Mouse (Mus musculus): Measurements from ENCODE around the gene Foxn3.

The Foxn3 gene

GRCm38 (mm10) chr12:99430992-99431391 lies 132.4 kb downstream of the Foxn3 start:
- no peak for ATAC-seq (ENCODE audit: insufficient number of reproducible peaks, low FRiP score, low TSS enrichment)

- 0 out of 2 replicates have a peak, but pooled peaks have one; percentile 36 for ATAC-seq (ENCODE audit: insufficient number of reproducible peaks, low FRiP score, low TSS enrichment)
These were observed 134.3 kb downstream of the Foxn3 start for GRCm38 (mm10) chr12:99429101-99429500.

- ATAC-seq (ENCODE audit: insufficient number of reproducible peaks, low FRiP score, low TSS enrichment), result no peak
These were observed 137.0 kb downstream of the Foxn3 start for GRCm38 (mm10) chr12:99426207-99426916.

GRCm38 (mm10) chr12:99419396-99419760 lies 144.0 kb downstream of the Foxn3 start:
- ATAC-seq (ENCODE audit: insufficient number of reproducible peaks, low FRiP score, low TSS enrichment), result no peak

- ATAC-seq (ENCODE audit: insufficient number of reproducible peaks, low FRiP score, low TSS enrichment), result no peak
These were observed 144.6 kb downstream of the Foxn3 start for GRCm38 (mm10) chr12:99418476-99419395.

- no peak for ATAC-seq (ENCODE audit: insufficient number of reproducible peaks, low FRiP score, low TSS enrichment)
These were observed 145.5 kb downstream of the Foxn3 start for GRCm38 (mm10) chr12:99417885-99418284.

GRCm38 (mm10) chr12:99415538-99415937 lies 147.8 kb downstream of the Foxn3 start:
- ATAC-seq (ENCODE audit: insufficient number of reproducible peaks, low FRiP score, low TSS enrichment), result no peak

- no peak for ATAC-seq (ENCODE audit: insufficient number of reproducible peaks, low FRiP score, low TSS enrichment)
These were observed 150.9 kb downstream of the Foxn3 start for GRCm38 (mm10) chr12:99412496-99412895.

- ATAC-seq (ENCODE audit: insufficient number of reproducible peaks, low FRiP score, low TSS enrichment), result no peak
These were observed 151.3 kb downstream of the Foxn3 start for GRCm38 (mm10) chr12:99412034-99412433.

- no peak for ATAC-seq (ENCODE audit: insufficient number of reproducible peaks, low FRiP score, low TSS enrichment)
These were observed 154.7 kb downstream of the Foxn3 start for GRCm38 (mm10) chr12:99408651-99409050.

GRCm38 (mm10) chr12:99408089-99408488 lies 155.3 kb downstream of the Foxn3 start:
- no peak for ATAC-seq (ENCODE audit: insufficient number of reproducible peaks, low FRiP score, low TSS enrichment)

GRCm38 (mm10) chr12:99407318-99407716 lies 156.1 kb downstream of the Foxn3 start:
- no peak for ATAC-seq (ENCODE audit: insufficient number of reproducible peaks, low FRiP score, low TSS enrichment)

GRCm38 (mm10) chr12:99406697-99407317 lies 156.6 kb downstream of the Foxn3 start:
- no peak for ATAC-seq (ENCODE audit: insufficient number of reproducible peaks, low FRiP score, low TSS enrichment)

GRCm38 (mm10) chr12:99406254-99406653 lies 157.1 kb downstream of the Foxn3 start:
- ATAC-seq (ENCODE audit: insufficient number of reproducible peaks, low FRiP score, low TSS enrichment), result 0 out of 2 replicates have a peak, but pooled peaks have one; percentile 36

GRCm38 (mm10) chr12:99405401-99405800 lies 158.0 kb downstream of the Foxn3 start:
- ATAC-seq (ENCODE audit: insufficient number of reproducible peaks, low FRiP score, low TSS enrichment), result no peak

GRCm38 (mm10) chr12:99403004-99403403 lies 160.4 kb downstream of the Foxn3 start:
- ATAC-seq (ENCODE audit: insufficient number of reproducible peaks, low FRiP score, low TSS enrichment), result no peak

- ATAC-seq (ENCODE audit: insufficient number of reproducible peaks, low FRiP score, low TSS enrichment), result no peak
These were observed 162.5 kb downstream of the Foxn3 start for GRCm38 (mm10) chr12:99400907-99401306.

GRCm38 (mm10) chr12:99399575-99399974 lies 163.8 kb downstream of the Foxn3 start:
- no peak for ATAC-seq (ENCODE audit: insufficient number of reproducible peaks, low FRiP score, low TSS enrichment)

- ATAC-seq (ENCODE audit: insufficient number of reproducible peaks, low FRiP score, low TSS enrichment), result no peak
These were observed 166.9 kb downstream of the Foxn3 start for GRCm38 (mm10) chr12:99396461-99396860.

GRCm38 (mm10) chr12:99395082-99395481 lies 168.3 kb downstream of the Foxn3 start:
- no peak for ATAC-seq (ENCODE audit: insufficient number of reproducible peaks, low FRiP score, low TSS enrichment)

- no peak for ATAC-seq (ENCODE audit: insufficient number of reproducible peaks, low FRiP score, low TSS enrichment)
These were observed 168.7 kb downstream of the Foxn3 start for GRCm38 (mm10) chr12:99394676-99395075.
